Mouse (Mus musculus) heart, adult 2 months (tissue): ENCODE data around the gene Megf6. TPM values are rescaled to one million over a fixed set of nuclear protein-coding genes. Genes with fewer than 3 reads are reported as not detected.
A peak's percentile ranks its signal among the peaks of the same experiment; 100 is the strongest.

Experiments used
- DNase-seq, 2 experiments: peaks; one replicate each; pipeline ENCODE4 v3.0.0; 2021
- H3K27ac ChIP-seq: fragments of 200-600 bp; 2 replicates; pipeline ENCODE4 v1.8.1; 2022
- H3K27me3 ChIP-seq: fragments of 200-500 bp; 2 replicates; pipeline ENCODE4 v1.6.1; 2012; ENCODE audit warnings: mild to moderate bottlenecking, low read length, inconsistent platforms, mixed read lengths; ENCODE audit not compliant: control insufficient read depth, insufficient read depth
- H3K36me3 ChIP-seq: fragments of 200-500 bp; 2 replicates; pipeline ENCODE4 v1.6.1; 2012; ENCODE audit warnings: low read length, inconsistent platforms; ENCODE audit not compliant: control insufficient read depth, insufficient read depth
- H3K4me1 ChIP-seq: fragments of 200-500 bp; 2 replicates; pipeline ENCODE4 v1.6.1; 2011; ENCODE audit warnings: low read length; ENCODE audit not compliant: control insufficient read depth, insufficient read depth
- H3K4me3 ChIP-seq: fragments of 200-600 bp; 2 replicates; pipeline ENCODE4 v1.8.1; 2022
- H3K79me2 ChIP-seq: fragments of 200-500 bp; replicated peaks from 2 replicates; pipeline ENCODE4 v1.6.1; 2012; ENCODE audit warnings: mild to moderate bottlenecking, inconsistent platforms, low read length, moderate library complexity, mixed read lengths; ENCODE audit not compliant: control insufficient read depth, insufficient read depth
- H3K9ac ChIP-seq: fragments of 200-500 bp; 2 replicates; pipeline ENCODE4 v1.6.1; 2012; ENCODE audit warnings: low read depth, mild to moderate bottlenecking, control low read depth, inconsistent platforms, low read length, mixed read lengths
- CTCF ChIP-seq: fragments of 200-600 bp; IDR thresholded peaks from 2 replicates; pipeline ENCODE4 v1.8.1; 2022; ENCODE audit warnings: antibody characterized with exemption, mild to moderate bottlenecking, moderate library complexity
- EP300 ChIP-seq: fragments of 200-500 bp; IDR thresholded peaks from 2 replicates; pipeline ENCODE4 v1.6.1; 2011; ENCODE audit warnings: low read depth, low read length, control low read depth; ENCODE audit not compliant: insufficient read depth
- POLR2A ChIP-seq: fragments of 200-500 bp; IDR thresholded peaks from 2 replicates; pipeline ENCODE4 v1.6.1; 2011; ENCODE audit warnings: mild to moderate bottlenecking, low read depth, low read length, control low read depth; ENCODE audit not compliant: insufficient read depth
- WGBS: fragments of 180-500 bp; shearing (Covaris S2); methylation state at CpG from one replicate; pipeline ENCODE4 v1.1.7; 2018; 5-methylcytosine and 5-hydroxymethylcytosine counted together
- intact Hi-C: fragments of 180-260 bp; cut with DNase I; formaldehyde crosslinking; loops from one replicate; pipeline ENCODE4 v1.15.1; 2025
- polyA plus RNA-seq: library from polyadenylated mRNA; depleted of rRNA; stranded (reverse); fragments of >200 nt; gene quantifications from 2 replicates; pipeline ENCODE4 v1.2.3, GENCODE M21; 2012
- total RNA-seq, 2 experiments: library from RNA; stranded (reverse); gene quantifications; 2 replicates each; pipeline ENCODE4 v1.2.3; 2021

The Megf6 gene
- total and polyA plus RNA-seq, 3 experiments, result 4.1 to 4.9 (median 4.3) TPM

GRCm38 (mm10) chr4:154240608-154241007 is 70.1 kb downstream of the Megf6 start:
- H3K36me3 ChIP-seq, result no peaks in the 10 kb centered on the region
- no peak overlapping the region for H3K27ac ChIP-seq
- H3K4me1 ChIP-seq, result 0 out of 2 replicates have a peak, but pooled peaks cover 1% of the 10 kb centered on the region
- TF ChIP-seq POLR2A (no peak), CTCF (peak; percentile 45)
- H3K4me3 ChIP-seq, result no peak overlapping the region
- 72% methylated on average over 11 of the region's 11 CpGs for WGBS
- no peak overlapping the region for H3K9ac ChIP-seq
- intact Hi-C loops, result no loop called here
- no peaks in the 10 kb centered on the region for H3K27me3 ChIP-seq
- DNase-seq, result no peak
- no peaks in the 10 kb centered on the region for H3K79me2 ChIP-seq

GRCm38 (mm10) chr4:154245342-154245741 is 74.8 kb downstream of the Megf6 start:
- no peak overlapping the region for H3K27ac ChIP-seq
- H3K36me3 ChIP-seq, result no peaks in the 10 kb centered on the region
- DNase-seq, result no peak
- TF ChIP-seq CTCF, result no peak
- TF ChIP-seq EP300, result no peak
- no peak for TF ChIP-seq POLR2A
- intact Hi-C loops, result no loop called here
- H3K4me1 ChIP-seq, result peaks cover 7% of the 10 kb centered on the region
- no peaks in the 10 kb centered on the region for H3K27me3 ChIP-seq
- no peaks in the 10 kb centered on the region for H3K79me2 ChIP-seq
- no peak overlapping the region for H3K9ac ChIP-seq
- WGBS, result 71% methylated on average over 7 of the region's 7 CpGs
- H3K4me3 ChIP-seq, result no peak overlapping the region

- no peak overlapping the region for H3K4me3 ChIP-seq
- H3K4me1 ChIP-seq, result peaks cover 7% of the 10 kb centered on the region
- no peak overlapping the region for H3K27ac ChIP-seq
- no peaks in the 10 kb centered on the region for H3K36me3 ChIP-seq
- H3K9ac ChIP-seq, result no peak overlapping the region
- 9% methylated on average over 19 of the region's 19 CpGs for WGBS
- TF ChIP-seq CTCF (peak; percentile 94), EP300 (peak; percentile 50; the same call in 1 of the 2 replicates), POLR2A (no peak)
- H3K79me2 ChIP-seq, result no peaks in the 10 kb centered on the region
- peak; percentile 77 to 86 for DNase-seq
- intact Hi-C loops, result loop anchor here (1.0 to 2.0 kb wide), 2 partner anchors 14 to 38 kb away; no protein-coding TSS in a partner anchor
- no peaks in the 10 kb centered on the region for H3K27me3 ChIP-seq
These were observed 75.8 kb downstream of the Megf6 start for GRCm38 (mm10) chr4:154246115-154247040.

- H3K4me1 ChIP-seq, result peaks cover 7% of the 10 kb centered on the region
- no peaks in the 10 kb centered on the region for H3K36me3 ChIP-seq
- no peaks in the 10 kb centered on the region for H3K79me2 ChIP-seq
- no peaks in the 10 kb centered on the region for H3K27me3 ChIP-seq
- no peak overlapping the region for H3K4me3 ChIP-seq
- no peak overlapping the region for H3K9ac ChIP-seq
- H3K27ac ChIP-seq, result no peak overlapping the region
- intact Hi-C loops, result loop anchor here (2.0 kb wide), 1 partner anchor 39 kb away; no protein-coding TSS in a partner anchor
- WGBS, result 80% methylated on average over 22 of the region's 22 CpGs
- no peak for DNase-seq
- no peak for TF ChIP-seq POLR2A
- TF ChIP-seq CTCF, result no peak
- TF ChIP-seq EP300, result no peak
These were observed 76.9 kb downstream of the Megf6 start for GRCm38 (mm10) chr4:154247207-154248091.

DNA sequence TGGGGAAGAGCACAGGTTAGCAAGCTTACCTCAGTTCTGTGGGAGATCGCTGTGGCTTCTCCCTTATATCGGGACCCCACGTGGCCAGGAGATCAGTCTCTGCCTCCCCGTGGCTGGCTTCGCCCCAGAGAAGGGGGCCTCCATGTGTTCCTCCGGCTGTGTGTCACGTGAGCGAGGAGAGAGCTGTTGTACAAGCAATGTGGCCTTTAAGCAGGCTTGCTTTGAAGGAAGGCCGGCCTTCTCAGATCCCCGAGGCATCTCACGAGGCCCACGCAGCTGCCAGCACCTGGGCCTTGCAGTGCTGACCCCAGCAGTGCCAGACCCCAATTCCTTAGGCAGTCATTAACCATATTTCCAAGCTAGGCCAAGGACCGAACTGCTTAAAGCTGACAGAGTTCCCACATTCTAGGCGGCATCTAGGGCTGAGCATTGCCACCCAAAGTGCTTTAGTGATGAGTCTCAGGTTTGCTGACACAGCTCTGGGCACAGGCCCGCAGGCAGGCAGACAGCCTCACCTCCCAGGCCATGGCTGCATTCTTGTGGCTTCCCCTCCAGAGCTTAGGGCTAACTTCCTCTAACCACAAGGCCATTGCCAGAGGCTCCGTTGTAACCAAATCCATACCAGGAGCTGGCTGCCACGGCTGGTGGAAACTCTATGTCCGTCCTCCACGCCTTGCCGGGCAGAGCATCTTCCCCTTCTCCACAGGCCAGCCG is 77.7 kb downstream of the Megf6 start:
- TF ChIP-seq CTCF (no peak), POLR2A (no peak), EP300 (no peak)
- Histone ChIP-seq H3K27ac (no peak overlapping the region), H3K4me3 (no peak overlapping the region), H3K4me1 (peaks cover 7% of the 10 kb centered on the region), H3K36me3 (no peaks in the 10 kb centered on the region), H3K27me3 (no peaks in the 10 kb centered on the region), H3K9ac (no peak overlapping the region), H3K79me2 (no peaks in the 10 kb centered on the region)
- WGBS, result 88% methylated on average over 21 of the region's 21 CpGs
- intact Hi-C loops, result no loop called here
- DNase-seq, result no peak
